Mouse (Mus musculus) kidney, postnatal 10 days (tissue): ENCODE results near the gene Apom.
"Not testable (repeated sequence)": the region's sequence is repeated elsewhere in the genome, so short reads cannot be mapped to it uniquely, and the experiment has no call there.

Experiments
- DNase-seq: peaks from one replicate; pipeline ENCODE4 v3.0.0; 2021; ENCODE audit warnings: mixed read lengths

Gene Apom

DNA sequence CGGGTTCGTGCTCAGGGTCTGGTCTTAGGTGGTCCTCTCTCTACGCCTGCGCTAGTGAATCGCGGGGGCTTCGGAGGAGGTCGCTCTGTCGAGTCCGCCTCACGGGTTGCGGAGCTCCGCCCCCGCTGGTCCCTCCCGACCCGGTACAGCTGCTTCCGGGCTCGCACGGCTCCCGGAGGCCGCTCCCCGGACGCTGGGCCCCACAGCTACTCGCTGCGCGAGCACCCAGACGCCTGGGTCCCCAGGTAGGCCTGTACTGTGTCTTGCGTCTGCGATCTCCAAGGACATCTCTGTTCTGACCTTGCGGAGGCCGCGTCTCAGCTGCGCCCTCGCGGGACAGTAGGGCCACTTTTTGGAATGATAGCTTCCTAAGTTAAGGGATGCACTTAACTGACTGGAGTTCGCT is 5.6 kb downstream of the Apom start, which contains the start of gene D17H6S53E:
D17H6S53E (plus strand) TSS at position 168 of the 406 bp plus-strand sequence.
- peak; percentile 87 for DNase-seq

GRCm38 (mm10) chr17:35125578-35125977 is 6.3 kb downstream of the Apom start:
- no peak for DNase-seq

GRCm38 (mm10) chr17:35125081-35125480 is 6.8 kb downstream of the Apom start:
- no peak for DNase-seq

GRCm38 (mm10) chr17:35124261-35124896 is 7.5 kb downstream of the Apom start:
- DNase-seq = not testable (repeated sequence)

- not testable (repeated sequence) for DNase-seq
Observed at GRCm38 (mm10) chr17:35123287-35123686, 8.6 kb downstream of the Apom start.

- peak; percentile 69 for DNase-seq
Observed at GRCm38 (mm10) chr17:35121871-35122303, 10.0 kb downstream of the Apom start, which contains the start of gene Csnk2b. TSS of gene Csnk2b (minus strand) at chr17:35122053.

DNA sequence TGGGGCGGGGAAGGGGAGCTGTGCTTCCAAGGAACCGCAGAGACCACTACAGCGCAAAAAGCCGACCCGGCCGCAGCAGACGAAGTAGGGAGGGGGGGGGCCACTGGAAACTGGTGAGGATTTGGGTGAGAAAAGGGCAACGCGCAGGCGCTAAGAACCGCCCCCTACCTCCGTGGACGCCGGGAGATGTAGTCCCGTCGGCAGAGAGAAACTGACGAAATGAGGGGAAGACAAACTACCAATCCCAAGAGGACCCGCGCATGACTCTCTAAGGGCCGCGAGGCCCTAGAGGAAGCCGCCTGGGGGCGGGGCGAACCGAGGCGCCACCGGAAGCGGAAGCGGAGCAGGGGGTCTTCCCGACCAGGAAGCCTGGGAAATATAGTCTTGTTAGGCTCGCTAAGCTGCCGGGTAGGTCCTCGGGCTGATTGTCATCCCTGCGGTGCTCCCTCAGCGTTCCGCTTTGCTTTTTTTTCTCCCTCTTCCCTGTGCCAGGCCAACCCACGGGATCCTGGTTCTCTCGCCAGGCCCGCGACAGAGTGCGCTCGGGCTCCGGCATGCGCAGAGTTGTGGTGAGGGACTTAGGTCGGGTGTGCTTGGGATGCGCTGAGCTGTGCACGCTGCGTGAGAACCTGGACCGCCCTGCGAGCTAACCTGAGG is 10.6 kb downstream of the Apom start, which contains the start of gene Gpank1:
Gpank1 (plus strand) TSS at position 313 of the 657 bp plus-strand sequence.
- DNase-seq = peak; percentile 99

DNA sequence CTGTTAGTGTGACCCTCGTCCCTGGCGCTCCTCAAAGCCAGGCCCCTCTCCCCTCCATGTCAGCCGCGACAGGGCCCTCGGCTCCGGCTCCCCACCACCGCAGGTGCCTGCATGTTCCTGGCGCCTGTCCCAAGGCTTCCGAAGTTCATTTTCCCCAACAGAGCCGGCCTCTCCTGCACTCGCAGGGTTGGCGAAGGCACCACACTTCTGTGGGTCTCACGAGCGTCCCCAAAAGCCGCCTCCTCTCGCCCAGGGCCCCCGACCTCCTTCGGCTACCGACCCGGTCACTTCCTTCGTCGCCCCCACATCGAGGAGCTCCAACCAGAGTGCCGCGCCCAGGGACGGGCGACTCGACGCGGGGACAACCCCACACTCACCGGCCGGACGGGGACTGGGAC is 11.1 kb downstream of the Apom start:
- peak; percentile 68 for DNase-seq

DNA sequence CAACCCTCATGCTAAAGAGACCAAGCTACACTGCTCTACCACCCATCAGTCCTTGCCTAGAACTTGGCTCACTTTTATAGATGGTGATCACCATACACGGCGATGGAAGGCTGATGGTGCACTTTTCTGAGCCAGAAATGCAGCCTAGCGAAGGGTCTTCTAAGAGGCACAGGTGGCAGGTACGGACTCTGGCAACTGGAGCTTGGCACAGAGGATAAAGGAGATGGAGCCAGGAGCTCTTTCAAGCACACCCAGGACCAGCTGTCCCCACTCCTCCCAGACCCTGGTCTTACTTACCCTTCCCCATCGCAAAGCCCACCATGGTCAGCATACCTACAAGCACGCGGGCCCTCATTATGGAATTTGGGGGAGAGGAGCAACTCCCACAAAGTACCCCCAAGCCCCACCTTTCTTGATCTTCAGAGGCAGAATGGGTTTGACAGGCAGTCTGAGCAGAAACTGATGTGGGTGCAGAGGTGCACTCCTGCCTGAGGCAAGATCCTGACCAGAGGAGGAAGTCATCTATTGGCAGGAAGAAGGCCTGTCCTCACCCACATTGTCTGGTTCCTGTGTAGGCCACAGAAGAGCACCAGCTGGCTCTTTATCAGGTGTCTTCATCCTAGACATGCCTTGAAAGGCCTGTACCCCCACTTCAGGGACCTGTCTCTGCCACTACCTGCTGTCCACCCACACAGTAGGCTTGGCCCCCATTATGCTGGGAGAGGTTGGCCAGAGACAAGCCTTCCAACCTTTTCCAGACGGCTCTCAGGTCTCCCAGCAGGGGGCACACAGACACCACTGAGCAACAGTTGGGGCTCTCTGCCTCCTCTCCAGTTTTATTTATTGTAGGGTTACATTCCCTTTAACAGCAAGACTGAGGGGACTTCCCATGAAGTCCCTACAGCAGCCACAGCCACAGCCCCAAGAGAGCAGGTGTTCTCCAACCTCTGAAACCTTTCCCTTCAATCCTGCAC is 16.5 kb downstream of the Apom start, which contains the start of gene Ly6g5b:
Ly6g5b (minus strand) TSS at position 383 of the 974 bp plus-strand sequence.
- DNase-seq = peak; percentile 49

GRCm38 (mm10) chr17:35111774-35112173 is 20.1 kb downstream of the Apom start:
- no peak for DNase-seq

- DNase-seq = no peak
Observed at GRCm38 (mm10) chr17:35108097-35108496, 23.8 kb downstream of the Apom start, which contains the start of gene Ly6g5c. TSS of gene Ly6g5c (plus strand) at chr17:35108279.

GRCm38 (mm10) chr17:35106522-35106921 is 25.3 kb downstream of the Apom start:
- DNase-seq = no peak

DNA sequence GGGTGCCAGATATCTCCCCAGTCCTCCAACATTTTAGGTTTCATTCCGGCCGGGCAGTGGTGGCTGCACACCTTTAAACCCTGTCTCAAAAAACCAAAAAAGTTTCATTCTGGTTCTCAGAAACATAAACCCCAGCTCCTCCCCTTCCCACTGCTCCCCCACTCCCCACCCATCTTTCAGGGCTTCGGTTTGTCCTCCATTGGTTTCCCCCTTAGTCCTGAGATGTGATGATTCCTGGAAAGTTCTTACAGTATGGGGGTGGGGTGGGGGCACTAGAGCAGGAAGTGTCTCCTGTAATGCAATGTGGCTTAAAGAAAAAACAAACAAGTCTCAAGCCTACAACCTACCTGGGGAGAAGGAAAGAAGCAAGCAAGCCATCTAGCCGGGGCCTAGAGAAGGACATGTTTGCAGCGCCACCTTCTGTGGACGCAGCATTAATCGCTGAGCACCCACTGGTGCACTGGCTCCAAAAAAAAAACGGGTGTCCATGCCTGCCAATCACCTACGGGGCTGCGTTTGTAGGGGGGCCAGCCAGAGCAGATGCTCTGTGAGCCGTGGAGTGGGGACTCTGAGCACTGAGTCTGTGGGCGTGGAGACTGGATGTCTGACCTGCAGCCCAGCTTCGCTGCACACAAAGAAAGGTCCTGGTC is 26.0 kb downstream of the Apom start:
- DNase-seq = peak; percentile 73

DNA sequence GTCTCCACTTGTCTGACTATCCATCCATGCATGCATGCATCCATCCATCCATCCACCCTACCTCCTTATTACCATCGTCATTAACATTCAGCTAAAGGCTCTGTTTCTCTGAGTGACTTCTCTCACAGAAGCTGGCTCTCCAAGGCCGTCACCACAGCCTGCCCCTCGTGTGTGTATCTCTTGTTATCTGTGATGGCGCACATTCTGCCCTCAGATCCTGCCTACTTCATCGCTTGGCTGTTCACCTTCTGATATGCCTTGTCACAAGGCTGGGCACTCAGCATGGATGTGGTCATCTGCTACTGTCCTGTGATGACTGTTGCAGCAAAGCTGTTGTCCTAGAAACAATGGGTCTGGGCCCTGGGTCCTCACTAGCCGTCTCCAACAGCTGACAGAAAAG is 27.1 kb downstream of the Apom start:
- no peak for DNase-seq

- no peak for DNase-seq
Observed at GRCm38 (mm10) chr17:35104079-35104478, 27.8 kb downstream of the Apom start.

DNA sequence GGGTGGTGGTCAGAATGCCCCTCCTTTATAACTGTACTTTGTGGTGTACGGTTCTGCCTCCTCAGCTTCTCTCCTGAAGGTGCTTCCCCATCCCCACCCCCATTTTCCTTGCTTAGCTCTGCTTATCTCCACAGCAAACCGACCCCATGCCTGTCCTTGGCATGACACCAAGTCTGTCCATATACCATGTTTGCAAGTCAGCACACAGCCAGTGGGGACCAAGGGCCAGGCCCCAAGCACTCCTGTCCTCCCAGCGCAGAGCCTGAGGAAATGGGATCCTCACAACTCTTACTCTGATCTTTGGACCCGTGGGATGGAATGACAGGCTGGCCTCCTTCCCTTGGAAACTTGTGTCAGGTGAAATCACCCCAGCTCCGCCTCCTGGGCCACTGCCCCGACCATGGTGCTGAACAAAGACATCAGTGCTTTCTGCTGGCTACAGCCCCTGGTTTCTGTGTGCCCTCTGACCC is 28.6 kb downstream of the Apom start:
- peak; percentile 69 for DNase-seq

DNA sequence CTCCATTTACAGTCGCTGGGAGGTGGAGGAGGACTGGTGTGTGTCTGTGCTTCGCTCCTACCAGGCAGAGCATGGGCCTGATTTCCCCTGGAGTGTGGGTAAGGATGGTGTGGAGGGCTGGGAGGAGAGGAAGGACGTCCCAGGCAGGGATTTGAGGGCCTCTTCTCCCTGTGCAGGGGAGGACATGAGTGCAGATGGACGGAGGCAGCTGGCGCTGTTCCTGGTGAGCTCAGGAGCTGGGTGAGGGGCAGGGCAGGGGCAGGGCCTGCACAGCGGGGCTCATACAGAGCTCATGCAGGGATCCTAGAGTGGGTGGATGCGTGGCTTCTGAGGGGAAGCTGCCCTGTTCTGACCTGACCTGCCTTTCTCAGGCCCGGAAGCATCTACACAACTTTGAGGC is 29.6 kb downstream of the Apom start:
- DNase-seq = no peak

- DNase-seq = no peak
Observed at GRCm38 (mm10) chr17:35101161-35101560, 30.7 kb downstream of the Apom start.

- peak; percentile 61 for DNase-seq
Observed at GRCm38 (mm10) chr17:35100196-35100765, 31.6 kb downstream of the Apom start.

- DNase-seq = peak; percentile 60
Observed at GRCm38 (mm10) chr17:35097164-35097655, 34.6 kb downstream of the Apom start.

DNA sequence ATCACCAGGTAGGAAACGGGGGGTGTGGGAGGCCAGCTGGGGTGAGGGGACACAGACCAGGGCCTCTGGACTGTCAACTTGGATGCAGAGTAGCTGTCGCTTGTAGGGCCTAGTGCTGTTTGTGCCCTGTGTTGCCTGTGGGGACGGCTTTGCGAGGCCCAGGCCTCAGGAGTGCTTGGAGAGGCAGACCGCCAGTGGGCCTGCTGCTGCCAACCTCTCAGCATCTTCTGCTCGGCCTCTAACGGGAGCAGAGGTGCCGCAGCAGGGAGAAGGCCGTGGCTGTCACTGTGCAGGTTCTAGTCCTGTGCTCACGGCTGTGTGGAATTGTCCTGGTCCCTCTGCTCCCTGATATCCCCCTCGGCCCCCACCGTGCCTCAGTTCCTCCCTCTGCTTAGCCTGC is 35.3 kb downstream of the Apom start:
- no peak for DNase-seq
